Mouse (Mus musculus): Measurements from ENCODE around the gene Ube2l6.

The Ube2l6 gene

DNA sequence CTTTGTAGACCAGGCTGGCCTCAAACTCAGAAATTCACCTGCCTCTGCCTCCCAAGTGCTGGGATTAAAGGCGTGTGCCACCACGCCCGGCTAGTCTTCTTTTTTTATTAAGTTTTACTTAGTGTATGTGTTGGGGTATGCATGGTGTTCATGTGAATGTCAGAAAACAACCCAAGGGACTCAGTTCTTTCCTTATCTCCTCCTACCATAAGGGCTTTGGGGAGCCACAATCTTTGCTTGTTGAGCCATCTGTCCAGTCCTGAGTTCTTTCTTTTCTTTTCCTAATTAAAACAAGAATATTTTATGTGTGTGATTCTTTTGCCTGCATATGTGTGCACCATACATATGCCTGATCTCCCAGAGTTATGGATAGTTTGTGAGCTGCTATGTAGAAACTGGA lies 5.5 kb upstream of the Ube2l6 start:
- in situ Hi-C loops (cut with MboI, MseI) = no loop called here

DNA sequence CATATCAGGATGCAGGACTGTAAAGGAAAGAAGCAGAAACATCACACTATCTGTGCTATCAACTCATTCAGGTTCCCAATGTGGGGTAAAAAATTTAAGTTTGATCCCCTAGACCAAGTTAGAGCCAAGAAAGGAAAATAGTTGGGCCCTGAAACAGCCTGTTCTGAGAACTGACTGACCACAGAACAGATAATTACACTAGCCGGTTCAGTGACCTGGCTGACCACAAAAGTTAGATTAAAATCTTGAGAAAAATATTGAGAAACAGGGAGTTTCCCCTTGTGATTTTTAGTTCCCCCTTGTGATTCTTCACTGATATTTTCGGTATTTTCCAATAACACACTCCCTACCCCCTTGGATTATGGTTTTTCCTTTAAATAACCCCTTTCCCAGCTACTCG lies 4.8 kb upstream of the Ube2l6 start:
- in situ Hi-C loops (cut with MboI, MseI) = no loop called here

DNA sequence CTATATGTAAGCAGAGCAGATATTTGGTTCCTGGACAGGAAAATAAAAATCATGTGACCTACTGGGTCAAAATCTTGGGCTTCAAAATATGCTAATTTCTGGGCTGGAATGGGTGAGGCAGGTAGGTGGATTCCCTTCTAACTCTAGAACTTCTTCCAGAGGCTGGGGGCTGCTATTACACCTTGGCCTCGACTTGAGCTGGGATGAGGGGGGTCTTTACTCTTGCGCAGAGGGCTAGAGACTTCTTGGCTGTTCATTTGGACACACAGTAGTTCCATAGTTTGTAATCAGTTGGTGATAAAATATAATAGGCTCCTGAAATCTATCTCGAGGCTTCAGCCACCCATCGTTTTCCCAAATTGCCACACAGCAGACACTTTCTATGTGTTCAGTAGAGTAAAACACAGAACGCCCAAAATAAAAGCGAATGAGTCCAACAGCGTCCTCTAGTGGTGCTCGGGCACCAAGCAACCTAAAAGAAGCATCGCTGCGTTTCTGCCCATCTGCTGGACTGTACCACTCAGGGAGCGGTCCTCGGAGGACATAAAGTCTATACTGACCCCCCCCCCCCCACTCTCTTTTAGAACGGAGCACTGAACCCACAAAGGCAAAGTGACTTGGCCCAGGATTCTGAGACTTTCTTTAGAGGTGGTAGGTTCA lies 665 bp upstream of the Ube2l6 start:
- in situ Hi-C loops (cut with MboI, MseI) = loop anchor here (5.0 kb wide), 1 partner anchor 61 kb away; no protein-coding TSS in a partner anchor

DNA sequence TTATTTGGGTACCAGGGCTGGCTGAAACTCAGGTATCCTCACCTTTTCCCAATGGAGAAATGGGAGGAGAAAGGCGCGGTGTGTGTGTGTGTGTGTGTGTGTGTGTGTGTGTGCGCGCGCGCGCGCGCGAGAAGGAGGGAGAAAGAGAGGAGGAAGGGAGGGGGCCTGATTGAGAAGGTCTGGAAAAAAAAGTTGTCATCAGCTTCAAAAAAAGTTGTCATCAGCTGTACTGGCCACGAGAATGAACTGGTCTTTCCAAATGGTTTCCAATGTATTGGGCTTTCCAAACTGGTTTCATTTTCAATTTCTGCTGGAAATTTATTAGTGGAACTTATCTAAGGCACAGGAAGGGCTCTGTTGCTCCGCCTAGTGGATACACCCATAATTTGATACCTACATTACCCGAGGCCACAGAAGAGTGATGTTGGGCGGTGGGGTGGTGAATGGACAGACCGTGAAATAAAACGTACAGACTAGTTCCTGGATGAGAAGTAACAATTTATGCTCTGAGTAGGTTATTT lies 473 bp downstream of the Ube2l6 start:
- in situ Hi-C loops (cut with MboI, MseI) = loop anchor here (5.0 kb wide), 1 partner anchor 62 kb away; no protein-coding TSS in a partner anchor

DNA sequence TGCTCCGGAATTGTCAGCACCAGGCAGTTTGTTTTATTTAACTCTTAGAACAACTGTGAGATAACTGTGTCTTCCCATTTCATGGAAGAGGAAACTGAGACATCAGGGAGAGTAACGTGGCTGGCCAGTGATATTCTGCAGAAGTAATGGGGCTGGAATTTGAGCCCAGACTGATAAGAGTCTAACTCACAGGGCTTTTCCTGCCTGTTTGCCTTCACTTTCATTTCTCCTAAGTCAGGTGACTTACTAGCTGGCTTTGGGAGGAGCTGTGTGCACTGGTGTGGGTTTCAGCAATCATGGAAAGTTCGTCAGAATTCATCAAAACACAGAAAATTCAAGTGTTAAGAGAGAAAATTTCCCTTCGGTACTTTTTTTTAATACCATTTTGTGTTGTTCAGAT lies 1.7 kb downstream of the Ube2l6 start:
- in situ Hi-C loops (cut with MboI, MseI) = loop anchor here (10.0 kb wide), 1 partner anchor 286 kb away; no protein-coding TSS in a partner anchor

DNA sequence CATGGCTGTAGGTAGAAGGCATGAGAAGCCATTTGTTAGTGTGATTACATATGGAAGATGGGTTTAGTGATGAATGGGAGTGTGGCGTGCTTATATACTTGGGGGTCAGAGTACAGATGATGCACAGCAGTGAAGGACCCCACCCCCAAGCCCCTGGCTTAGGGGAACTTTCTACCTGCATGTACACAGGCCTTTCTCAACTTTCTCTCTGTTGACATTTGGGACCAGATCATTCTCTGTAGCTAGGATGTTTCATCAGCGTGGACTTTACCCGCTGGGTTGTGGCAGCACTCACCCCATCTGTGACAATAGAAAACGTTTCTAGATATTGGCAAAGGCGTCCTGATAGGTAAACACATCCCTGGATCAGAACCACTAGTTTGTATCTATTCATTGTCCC lies 2.6 kb downstream of the Ube2l6 start:
- in situ Hi-C loops (cut with MboI, MseI) = loop anchor here (10.0 kb wide), 1 partner anchor 286 kb away; no protein-coding TSS in a partner anchor

DNA sequence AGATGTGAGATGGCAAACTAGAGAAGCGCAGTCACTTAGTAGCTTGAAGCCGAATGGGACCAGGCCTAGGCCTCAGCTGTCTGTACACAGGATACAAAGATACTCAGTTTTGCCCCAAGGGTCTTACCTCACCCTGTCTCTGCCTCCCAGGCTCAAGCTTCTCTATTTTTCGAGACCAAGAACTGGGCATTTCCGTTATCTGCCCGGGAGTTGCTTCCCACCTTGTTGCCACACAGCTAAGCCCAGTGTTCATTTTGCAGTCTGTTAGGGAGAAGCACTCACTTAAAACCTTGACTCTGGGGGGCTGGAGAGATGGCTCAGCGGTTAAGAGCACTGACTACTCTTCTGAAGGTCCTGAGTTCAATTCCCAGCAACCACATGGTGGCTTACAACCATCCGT lies 5.3 kb downstream of the Ube2l6 start:
- in situ Hi-C loops (cut with MboI, MseI) = loop anchor here (10.0 kb wide), 1 partner anchor 289 kb away; no protein-coding TSS in a partner anchor

DNA sequence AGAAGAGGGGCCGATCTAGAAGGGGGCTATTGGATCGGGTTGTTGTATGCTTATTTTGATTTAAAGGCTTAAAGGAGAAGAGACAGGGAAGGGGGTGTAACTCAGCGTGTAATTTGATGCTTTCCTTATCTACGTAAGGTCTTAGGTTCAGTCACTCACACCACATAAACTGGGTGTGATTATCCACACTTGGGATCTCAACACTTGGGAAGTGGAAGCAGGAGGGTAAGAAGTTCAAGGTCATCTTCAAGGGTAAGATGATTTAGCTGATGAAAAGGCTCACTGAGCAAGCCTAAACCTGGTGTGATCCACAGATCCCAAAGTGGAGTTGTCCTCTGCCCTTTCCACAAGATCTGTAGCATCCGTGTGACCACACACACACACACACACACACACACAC lies 7.9 kb downstream of the Ube2l6 start:
- in situ Hi-C loops (cut with MboI, MseI) = loop anchor here (10.0 kb wide), 1 partner anchor 292 kb away; no protein-coding TSS in a partner anchor

DNA sequence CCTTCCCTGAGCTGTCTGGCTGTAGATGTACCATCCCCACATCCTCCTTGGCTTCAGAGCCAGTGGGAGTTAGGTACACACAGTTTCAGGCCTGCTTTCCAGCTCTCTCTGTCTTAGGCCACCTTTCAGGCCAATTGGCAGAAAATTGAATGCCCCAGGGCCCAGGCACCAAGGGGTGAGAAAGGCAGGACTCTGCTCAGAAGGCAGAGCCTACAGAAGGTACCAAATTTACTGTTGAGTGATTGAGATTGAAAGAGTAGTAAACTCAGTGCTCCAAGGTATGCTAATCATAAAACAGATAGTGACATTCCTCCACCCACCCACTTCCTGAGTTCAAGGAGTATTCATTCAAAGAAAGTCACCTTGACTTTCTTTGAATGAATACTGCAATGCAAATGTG lies 10.7 kb downstream of the Ube2l6 start:
- in situ Hi-C loops (cut with MboI, MseI) = loop anchor here (10.0 kb wide), 1 partner anchor 295 kb away; no protein-coding TSS in a partner anchor

DNA sequence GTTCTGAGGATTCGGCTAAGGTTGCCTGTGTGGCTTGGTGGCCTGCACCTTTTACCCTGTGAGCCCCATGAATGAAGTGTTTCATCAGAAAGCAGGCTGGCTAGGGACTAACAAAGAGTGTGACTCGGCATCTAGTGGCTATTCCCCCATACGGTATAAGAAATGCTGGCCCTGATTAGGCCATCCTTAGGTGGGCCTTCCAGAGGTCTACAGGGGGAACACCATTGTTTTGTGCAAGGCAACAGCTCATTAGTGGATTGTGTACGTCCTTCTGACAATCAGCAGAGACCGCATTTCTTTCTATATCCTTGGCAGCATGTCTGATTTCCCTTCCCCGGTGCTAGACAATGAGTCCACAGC lies 11.9 kb downstream of the Ube2l6 start:
- in situ Hi-C loops (cut with MboI, MseI) = no loop called here

DNA sequence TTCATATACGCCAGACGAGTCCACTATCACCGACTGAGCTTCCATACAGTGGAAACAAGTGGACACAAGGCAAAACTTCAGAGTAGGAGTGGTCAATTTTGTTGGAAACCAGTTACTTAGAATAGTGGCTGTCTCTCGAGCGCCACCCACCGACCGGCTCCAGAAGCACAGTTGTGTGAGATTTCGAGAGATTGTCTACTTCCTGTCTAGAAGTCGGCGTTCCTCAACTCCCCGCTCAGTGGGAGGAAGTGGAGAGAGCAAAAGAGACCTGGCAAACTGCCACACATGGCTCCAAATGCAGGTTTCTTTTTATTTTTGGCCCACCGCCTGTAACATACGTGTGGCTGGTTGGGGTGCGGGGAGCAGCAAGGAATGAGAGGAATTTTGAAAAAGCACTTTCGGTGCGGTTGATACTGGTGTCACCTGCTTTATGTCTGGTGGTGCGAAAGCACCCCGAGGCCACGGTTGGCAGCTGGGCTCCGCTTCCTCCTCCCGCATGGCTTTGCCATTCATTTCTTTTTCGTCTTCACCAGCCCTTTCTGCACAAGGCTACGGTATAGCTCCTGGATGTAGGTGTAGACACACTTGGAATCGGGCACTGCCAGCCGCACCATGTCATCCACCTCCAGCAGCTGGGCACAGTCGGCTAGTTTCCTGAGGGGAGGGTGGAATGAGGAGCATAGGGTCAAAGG lies 12.4 kb downstream of the Ube2l6 start:
- in situ Hi-C loops (cut with MboI, MseI) = no loop called here

DNA sequence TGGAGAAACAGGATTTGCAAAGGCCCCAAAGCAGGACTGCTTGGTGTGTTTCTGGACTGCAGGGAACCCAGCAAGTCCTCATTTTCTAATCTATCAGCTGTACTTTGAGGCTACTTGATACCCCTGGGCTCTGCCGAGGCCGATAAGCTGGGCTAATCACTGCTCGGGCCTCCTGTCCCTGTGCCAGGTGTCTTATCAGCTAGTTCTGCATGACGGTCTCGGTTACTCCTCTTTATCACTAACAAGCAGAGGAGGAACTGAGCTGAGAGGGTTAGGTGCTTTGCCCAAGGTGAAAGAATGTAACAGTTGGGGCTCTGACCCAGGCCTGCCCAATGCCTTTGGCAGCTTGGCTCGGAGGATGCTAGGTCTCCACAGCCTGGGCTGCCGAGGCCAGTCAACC lies 13.3 kb downstream of the Ube2l6 start:
- in situ Hi-C loops (cut with MboI, MseI) = no loop called here

DNA sequence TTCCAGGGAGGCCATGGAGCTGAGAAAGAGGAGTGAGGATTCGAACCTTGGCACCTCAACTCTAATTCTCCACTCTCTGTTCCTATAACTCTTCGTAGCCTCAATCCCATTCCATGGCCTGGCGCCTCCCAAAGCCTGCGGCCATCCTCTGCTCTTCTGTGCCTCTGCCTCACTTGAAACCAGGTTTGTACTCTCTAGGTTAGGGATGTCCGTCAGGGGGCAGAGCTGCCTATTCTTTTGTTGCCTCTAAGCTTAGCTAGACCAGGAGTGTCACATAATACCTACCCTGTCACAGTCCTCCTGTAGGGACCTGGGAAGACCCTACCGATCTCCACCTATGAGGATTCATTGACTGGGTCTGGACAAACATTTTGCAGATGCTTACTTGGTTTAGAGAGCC lies 14.0 kb downstream of the Ube2l6 start:
- in situ Hi-C loops (cut with MboI, MseI) = no loop called here

DNA sequence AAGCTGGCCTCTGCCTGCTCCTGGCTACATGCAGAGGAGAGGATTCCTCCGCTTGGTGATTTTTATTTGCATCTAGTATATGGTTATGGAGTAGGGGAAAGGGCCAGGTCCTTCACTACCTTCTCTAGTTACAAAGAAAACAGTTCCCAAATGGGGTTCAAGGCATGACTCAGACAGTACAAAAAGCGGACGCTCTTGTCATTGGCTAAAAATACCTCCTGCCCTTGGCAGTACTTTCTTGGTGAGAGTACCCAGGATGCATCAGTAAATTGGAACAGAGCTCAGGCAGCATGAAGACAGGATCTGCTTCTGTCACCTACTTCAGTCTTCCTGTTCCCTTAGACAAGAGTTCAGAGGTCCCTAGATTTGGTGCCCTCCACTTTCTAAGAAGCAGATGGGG lies 21.2 kb downstream of the Ube2l6 start:
- in situ Hi-C loops (cut with MboI, MseI) = no loop called here

DNA sequence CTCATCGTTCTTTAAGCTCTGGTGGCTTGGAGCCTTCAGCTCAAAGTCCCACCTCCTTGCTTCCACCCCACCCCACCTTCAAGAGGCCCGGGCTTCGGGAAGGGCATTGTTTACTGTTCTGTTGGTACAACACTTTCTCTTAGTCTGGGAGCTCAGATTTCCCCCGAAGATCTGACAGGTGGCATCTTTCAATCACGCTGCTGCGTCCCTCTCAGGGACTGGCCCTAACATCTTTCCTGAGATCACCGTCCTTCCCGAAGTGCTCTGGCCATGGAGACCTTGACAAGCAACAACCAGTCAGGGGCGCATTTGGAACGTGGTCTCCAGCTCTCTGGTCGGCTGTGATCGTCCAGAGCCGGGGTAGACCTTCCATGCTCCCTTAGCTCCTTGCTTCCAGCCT lies 23.9 kb downstream of the Ube2l6 start, which contains the start of gene Smtnl1:
Gene Smtnl1, minus strand, starts transcription at position 101 of the 400 bp plus-strand sequence.
- in situ Hi-C loops (cut with MboI, MseI) = no loop called here

DNA sequence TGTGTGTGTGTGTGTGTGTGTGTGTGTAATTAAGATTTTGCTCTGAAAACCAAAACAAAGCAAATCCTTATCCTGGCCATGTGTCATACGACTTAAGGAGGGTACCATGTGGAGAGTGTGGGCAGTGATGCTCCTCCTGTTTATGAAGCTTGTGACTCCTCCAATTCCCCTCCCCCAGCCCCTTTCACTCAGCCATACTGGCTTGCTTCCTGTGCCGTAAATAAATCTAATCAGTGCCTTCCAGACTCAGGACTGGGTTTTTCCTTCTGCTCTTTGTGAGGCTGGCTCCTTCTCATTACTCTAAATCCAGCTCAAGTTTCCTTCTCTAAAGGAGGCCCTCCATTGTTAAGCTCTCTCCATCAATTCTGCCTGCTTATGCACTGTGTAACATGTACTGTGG lies 24.6 kb downstream of the Ube2l6 start:
- in situ Hi-C loops (cut with MboI, MseI) = no loop called here

DNA sequence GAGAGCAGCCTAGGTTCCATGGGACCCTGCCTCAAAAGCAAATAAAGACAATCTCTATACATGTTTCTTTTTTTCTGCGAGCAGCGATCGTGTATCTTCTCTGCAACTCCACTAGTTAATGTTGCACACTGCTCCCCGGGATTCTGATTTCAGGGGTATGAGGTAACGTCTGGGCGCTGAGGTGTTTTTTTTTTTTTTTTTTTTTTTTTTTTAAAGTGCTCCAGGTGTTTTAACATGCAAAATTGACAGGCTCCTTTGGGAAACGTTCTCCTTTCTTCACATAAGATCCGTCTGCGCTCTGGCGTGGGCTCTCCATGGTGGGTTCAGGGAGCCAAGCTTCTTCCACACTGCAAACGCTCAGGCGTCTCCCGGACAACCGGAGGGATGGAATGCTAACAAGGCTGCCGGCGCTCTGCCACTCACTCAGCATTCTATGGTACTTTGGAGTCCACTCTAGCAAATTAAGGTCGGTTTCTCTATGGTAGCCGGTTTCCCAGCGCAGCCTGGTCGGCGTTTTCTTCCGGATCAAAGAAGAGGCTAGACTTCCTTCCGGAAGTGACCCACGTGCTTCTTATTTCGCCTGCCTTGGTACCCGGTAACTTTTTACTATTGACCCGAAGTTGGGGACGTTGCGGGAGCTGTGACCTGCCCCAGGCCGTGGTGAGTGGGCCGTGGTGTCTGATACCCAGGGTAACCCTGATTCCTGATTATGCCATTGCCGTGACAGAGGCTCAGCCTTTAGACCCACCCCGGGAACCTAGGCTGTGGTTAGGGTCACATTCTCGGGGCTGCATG lies 28.1 kb downstream of the Ube2l6 start, which contains the start of gene Timm10:
Gene Timm10, plus strand, starts transcription at position 510 of the 795 bp plus-strand sequence.
- in situ Hi-C loops (cut with MboI, MseI) = no loop called here

DNA sequence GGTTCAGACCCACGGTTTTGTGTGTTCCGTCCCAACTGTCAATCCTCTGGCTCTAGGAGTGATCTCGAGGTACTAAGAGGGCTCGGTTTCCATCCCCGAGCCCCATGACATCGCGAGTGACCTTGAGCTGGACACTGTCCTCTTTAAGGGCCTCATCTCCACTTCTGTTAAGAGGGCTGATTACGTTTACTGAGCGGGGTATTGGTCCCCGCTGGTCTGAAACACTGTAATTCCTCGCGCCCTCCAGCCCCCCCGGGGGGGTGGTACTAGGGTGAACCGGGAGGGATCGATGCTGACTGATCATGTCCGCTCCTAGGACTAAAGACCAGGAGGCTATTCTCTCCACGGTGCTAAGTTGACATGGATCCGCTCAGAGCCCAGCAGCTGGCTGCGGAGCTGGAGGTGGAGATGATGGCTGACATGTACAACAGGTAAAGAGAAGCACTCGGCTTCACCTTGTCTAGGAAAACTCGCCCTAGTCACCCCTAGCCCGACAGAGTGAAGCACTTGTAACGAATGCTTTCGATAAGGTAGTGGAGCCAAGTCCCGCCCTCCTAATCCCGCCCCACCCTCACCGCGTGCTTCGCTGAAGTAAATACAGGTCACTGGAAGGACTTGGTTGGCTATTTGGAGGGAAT lies 28.8 kb downstream of the Ube2l6 start:
- in situ Hi-C loops (cut with MboI, MseI) = no loop called here

DNA sequence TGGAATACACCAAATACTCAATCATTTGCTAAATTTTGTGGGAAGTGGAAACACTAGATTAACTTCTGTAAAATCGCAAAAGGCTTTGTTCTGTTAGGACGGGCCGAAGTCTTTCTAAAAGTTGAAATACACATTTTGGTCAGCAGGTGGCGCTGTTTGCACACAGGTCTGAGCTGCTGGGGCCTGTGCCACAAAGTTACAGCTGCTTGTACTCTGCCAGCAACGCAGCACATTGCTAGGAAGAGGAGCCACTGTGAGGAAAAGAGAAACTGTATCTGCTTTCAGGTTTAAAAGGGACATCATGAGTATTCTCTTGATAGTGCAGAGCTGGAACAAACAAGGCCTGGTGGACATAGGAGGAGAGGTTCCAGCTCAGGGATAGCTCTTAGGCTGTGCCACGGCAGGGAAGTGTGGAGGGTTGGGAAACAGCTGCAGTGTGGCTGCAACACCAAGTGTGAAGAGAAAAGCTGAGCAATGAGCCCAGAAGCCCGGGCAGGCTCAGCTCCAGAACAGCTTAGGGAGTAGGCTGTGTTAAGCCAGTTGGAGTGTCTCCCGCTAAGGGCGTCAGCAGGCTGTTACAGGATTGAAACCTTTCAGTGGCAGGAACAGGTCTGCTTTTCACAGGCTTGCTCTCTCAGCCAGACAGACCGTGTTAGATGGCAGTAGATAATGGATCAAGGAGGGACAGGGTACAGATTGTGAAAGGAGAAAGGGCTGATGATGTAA lies 33.2 kb downstream of the Ube2l6 start:
- in situ Hi-C loops (cut with MboI, MseI) = no loop called here

DNA sequence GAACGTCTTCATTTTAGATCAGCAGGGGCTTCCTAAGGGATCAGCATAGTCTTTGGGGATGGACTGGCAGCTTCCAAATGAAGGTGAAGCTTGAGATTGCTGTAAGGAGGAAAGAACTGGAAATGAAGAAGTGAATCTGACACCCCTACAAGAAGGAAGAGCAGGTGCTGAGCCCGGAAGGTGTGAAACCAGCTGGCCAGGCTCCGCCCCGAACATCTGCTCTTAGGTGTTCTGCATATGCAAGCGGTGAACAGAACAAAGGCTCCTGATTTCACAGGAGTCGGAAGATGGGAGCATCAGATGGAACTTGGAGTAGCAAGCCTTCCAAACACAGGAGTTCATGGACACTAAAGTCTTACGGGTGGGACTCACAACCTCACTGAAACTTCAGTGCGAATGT lies 38.5 kb downstream of the Ube2l6 start:
- in situ Hi-C loops (cut with MboI, MseI) = no loop called here

All from T-helper 1 cell (primary cell).